Mouse (Mus musculus) heart, embryonic 15.5 days (tissue): ENCODE results near the gene Nup93. TPM values are rescaled to one million over a fixed set of nuclear protein-coding genes. Genes with fewer than 3 reads are reported as not detected.
A peak's percentile ranks its signal among the peaks of the same experiment; 100 is the strongest.

ENCODE experiments used
- ATAC-seq: fragments of 200-750 bp; cut with Nextera tagmentation; replicated peaks from 2 replicates; pipeline ENCODE4 v1.8.0; 2017; ENCODE audit warnings: low read depth, moderate TSS enrichment; ENCODE audit not compliant: insufficient number of reproducible peaks, insufficient read depth, low FRiP score
- H3K27ac ChIP-seq: fragments of 300-500 bp; sonication (generic); 2 replicates; pipeline ENCODE4 v1.5.1; 2015; ENCODE audit warnings: mild to moderate bottlenecking, inconsistent platforms
- H3K27me3 ChIP-seq: fragments of 300-500 bp; sonication (generic); 2 replicates; pipeline ENCODE4 v1.6.1; 2015; ENCODE audit warnings: inconsistent platforms
- H3K36me3 ChIP-seq: fragments of 300-500 bp; sonication (generic); 2 replicates; pipeline ENCODE4 v1.6.1; 2015; ENCODE audit warnings: mild to moderate bottlenecking, inconsistent platforms
- H3K4me1 ChIP-seq: fragments of 300-500 bp; sonication (generic); replicated peaks from 2 replicates; pipeline ENCODE4 v1.6.1; 2015; ENCODE audit warnings: inconsistent platforms
- H3K4me2 ChIP-seq: fragments of 300-500 bp; sonication (generic); 2 replicates; pipeline ENCODE4 v1.6.1; 2015; ENCODE audit warnings: inconsistent platforms, mild to moderate bottlenecking, moderate library complexity
- H3K4me3 ChIP-seq: fragments of 300-500 bp; sonication (generic); 2 replicates; pipeline ENCODE4 v1.5.1; 2015; ENCODE audit warnings: mild to moderate bottlenecking, inconsistent platforms
- H3K9ac ChIP-seq: fragments of 300-500 bp; sonication (generic); 2 replicates; pipeline ENCODE4 v1.6.1; 2015; ENCODE audit warnings: mild to moderate bottlenecking, inconsistent platforms
- H3K9me3 ChIP-seq: fragments of 300-500 bp; sonication (generic); replicated peaks from 2 replicates; pipeline ENCODE4 v1.6.1; 2016; ENCODE audit warnings: inconsistent platforms
- WGBS: fragments of 180-500 bp; shearing (Covaris S2); methylation state at CpG from one replicate; pipeline ENCODE4 v1.1.7; 2015; ENCODE audit warnings: mixed read lengths; 5-methylcytosine and 5-hydroxymethylcytosine counted together
- polyA plus RNA-seq: library from polyadenylated mRNA; unstranded; fragments of >200 nt; fragmentation: Nextera tagmentation; extraction: Ambion mirVana; gene quantifications from 2 replicates; pipeline ENCODE4 v1.2.1, GENCODE M21; 2015

The Nup93 gene
- polyA plus RNA-seq, 1 experiment from 2014 or later, result 51.6 TPM

DNA sequence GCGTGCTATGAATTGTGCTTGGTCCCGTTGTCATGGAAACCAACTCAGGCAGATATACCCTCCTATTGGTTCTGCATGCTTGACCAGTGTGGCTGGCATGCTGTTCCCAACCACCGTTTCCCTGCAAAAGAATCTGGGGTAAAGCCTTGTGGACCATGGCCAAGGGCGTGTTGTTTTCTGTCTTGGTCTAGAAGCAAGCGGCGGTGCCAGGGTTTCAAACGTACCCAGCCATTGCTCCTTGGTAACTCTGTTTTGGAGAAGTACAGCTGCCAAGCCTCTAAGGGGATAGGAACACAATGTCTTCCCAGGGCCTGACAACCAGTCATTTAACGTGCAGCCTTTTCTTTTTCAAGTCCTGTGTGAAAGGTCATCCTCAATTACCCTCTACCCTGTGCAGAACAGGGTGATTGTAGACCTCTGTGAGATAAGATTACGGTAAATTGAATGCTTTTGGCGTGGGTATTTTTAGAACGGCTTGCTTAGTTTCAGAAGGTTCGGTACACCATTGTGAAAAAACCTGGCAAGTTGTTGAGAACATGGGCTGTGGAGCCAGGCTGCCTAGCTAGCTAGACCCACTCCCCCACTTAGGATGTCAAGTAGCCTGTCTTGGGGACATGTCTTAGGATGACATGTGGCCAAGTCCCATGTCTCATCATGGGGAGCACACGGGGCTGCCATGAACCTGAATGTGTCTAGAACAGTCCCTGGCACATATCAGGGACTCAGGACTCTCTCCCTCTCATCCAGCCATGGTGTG lies 24.9 kb upstream of the Nup93 start:
- no peak overlapping the region for H3K9ac ChIP-seq
- H3K4me2 ChIP-seq, result no peak overlapping the region
- WGBS, result 55% methylated on average over 13 of the region's 13 CpGs
- ATAC-seq, result no peak
- no peaks in the 10 kb centered on the region for H3K36me3 ChIP-seq
- no peaks in the 10 kb centered on the region for H3K9me3 ChIP-seq
- H3K27me3 ChIP-seq, result peaks cover 27% of the 10 kb centered on the region
- H3K4me3 ChIP-seq, result no peak overlapping the region
- no peak overlapping the region for H3K27ac ChIP-seq
- H3K4me1 ChIP-seq, result peaks cover 32% of the 10 kb centered on the region

DNA sequence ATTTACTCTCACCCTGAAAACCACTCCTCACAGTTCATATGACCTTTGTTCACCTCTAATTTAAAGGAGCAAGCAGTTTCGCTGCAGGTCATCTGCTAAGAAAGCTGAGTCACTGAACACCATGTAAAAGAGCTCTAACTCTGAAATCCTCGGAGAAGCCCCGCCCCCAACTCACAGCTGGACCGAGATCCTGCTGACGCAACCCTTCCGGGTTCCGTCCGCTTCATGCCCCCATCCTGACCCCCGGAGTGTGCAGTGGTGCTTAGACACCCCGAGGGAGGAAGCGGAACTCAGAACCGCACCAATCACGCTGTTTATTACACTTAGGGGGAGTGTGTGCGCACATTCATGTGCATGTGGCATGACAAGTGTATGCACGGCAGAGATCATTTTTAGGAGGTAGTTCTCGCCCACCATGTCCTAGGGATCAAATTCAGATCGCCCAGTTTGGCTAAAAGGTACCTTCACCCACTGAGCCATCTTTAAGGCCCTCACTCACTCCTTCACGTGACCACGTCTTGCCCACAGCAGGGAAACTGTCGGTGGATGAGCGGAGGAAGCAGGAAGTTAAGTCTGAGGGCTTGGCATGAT lies 23.2 kb upstream of the Nup93 start:
- Histone ChIP-seq H3K36me3 (no peaks in the 10 kb centered on the region), H3K4me3 (peak overlapping the region; percentile 42), H3K9ac (peak overlapping the region; percentile 36; the same call in 1 of the 2 replicates), H3K4me2 (peak overlapping the region; percentile 66), H3K27ac (no peak overlapping the region), H3K9me3 (no peaks in the 10 kb centered on the region), H3K4me1 (peaks cover 32% of the 10 kb centered on the region), H3K27me3 (peaks cover 12% of the 10 kb centered on the region)
- ATAC-seq, result no peak; the same call in 1 of the 2 replicates
- 27% methylated on average over 21 of the region's 21 CpGs for WGBS

DNA sequence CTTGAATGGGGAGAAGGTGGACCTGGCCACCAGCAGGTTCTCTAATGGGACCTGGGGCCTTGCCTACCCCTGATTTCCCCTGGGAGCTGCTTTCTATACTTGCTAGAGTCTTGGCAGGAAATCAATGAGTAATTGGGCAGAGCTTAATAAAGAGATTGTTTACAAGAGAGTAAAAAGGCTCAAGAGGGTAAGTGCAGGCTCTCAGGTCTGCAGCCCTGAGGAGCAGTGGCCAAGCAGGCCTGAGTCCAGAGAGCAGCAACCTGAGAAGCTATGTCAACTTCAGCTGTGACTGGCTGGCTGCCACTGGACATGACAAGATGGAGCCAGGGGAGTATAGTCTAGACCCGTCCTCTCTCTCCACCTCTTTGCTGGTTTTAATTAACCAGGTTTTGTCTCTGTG lies 21.4 kb upstream of the Nup93 start:
- Histone ChIP-seq H3K27me3 (no peaks in the 10 kb centered on the region), H3K9me3 (no peaks in the 10 kb centered on the region), H3K27ac (no peak overlapping the region), H3K9ac (no peak overlapping the region), H3K4me3 (no peak overlapping the region), H3K36me3 (no peaks in the 10 kb centered on the region), H3K4me2 (no peak overlapping the region), H3K4me1 (peaks cover 18% of the 10 kb centered on the region)
- ATAC-seq, result no peak
- 72% methylated on average over 1 of the region's 1 CpGs for WGBS

DNA sequence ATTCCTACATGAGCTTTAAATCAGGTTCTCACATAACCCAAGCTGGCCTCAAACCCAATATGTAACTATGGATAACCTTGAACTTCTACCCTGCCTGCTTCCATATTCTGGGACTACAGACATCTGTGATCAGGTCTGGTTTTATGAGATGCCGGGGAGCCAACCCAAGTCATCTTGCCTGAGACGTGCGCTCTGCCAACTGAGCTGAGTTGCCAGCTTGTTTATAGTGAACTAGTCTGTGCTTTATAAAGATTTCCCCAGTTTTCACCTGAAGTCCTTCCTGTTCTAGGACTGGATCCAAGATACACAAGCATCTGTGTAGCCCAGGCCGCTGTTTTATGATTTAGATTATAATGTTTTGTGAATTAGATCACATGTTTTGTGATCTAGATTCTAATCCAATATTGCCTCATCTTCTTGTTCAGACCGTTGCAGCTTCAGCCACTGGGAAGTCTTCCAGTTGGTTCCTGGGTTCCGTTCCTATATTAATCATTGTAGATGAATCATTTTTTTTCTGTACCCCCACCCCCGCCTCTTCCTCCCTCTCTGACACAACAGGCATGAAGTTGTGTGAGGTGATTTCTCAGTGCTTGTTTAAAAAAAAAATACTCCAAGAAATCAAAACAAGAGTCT lies 19.7 kb upstream of the Nup93 start:
- Histone ChIP-seq H3K4me2 (no peak overlapping the region), H3K27ac (no peak overlapping the region), H3K9me3 (no peaks in the 10 kb centered on the region), H3K36me3 (no peaks in the 10 kb centered on the region), H3K4me3 (no peak overlapping the region), H3K27me3 (no peaks in the 10 kb centered on the region), H3K4me1 (peaks cover 12% of the 10 kb centered on the region), H3K9ac (no peak overlapping the region)
- ATAC-seq, result no peak
- 76% methylated on average over 7 of the region's 7 CpGs for WGBS

DNA sequence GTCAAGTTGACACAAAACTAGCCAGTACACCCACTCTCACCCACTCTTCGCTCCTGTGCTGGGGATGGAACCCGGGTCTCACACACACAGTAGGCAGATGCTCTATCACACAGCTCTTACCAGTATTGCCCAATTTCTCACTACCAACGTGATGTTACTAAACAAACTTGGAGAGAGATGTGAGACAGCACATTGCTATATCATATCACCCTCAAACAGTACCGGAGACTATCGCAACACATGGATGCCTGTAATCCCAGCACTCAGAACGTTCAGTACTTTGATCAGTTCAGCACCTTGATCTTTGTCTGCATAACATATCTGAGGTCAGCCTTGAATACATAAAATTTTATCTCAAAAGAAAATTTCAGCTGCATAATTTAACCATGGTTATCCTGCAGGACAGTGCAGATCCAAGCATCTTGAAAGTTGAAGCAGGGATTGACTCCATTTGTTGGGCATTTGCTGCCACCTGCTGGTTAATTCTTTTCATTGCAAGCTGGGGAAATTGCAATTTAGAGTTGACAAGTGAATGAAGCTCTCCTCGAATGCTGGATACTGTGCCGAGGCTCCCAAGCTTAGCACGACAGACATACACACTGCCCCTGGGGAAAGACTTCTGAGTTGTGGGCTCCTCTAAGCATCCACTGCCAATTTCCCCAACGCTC lies 15.0 kb upstream of the Nup93 start:
- H3K27ac ChIP-seq, result no peak overlapping the region
- H3K9me3 ChIP-seq, result no peaks in the 10 kb centered on the region
- WGBS, result 44% methylated on average over 10 of the region's 10 CpGs
- H3K27me3 ChIP-seq, result no peaks in the 10 kb centered on the region
- ATAC-seq, result 0 out of 2 replicates have a peak, but pooled peaks have one; percentile 43
- no peaks in the 10 kb centered on the region for H3K36me3 ChIP-seq
- no peak overlapping the region for H3K4me3 ChIP-seq
- peak overlapping the region; percentile 40; the same call in 1 of the 2 replicates for H3K4me2 ChIP-seq
- no peaks in the 10 kb centered on the region for H3K4me1 ChIP-seq
- no peak overlapping the region for H3K9ac ChIP-seq

DNA sequence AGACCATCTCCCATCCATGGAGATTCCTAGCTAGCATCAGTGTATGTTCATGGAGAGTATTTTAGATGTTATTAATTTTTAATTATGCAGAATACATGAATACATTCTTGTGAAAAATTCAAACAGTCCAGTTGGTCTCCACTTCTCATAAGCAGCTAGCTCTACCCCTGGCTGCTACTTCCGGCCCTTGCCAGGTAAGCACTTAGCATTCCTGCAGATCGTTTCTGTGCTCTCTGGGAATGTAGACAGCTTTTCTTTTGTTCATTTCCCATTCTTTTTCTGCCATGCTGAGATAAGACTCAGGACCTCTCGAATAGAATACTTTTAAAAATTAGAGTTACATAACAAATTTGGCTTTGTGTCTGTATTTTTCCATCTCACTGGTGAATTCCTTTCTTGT lies 10.3 kb upstream of the Nup93 start:
- H3K4me1 ChIP-seq, result peaks cover 11% of the 10 kb centered on the region; the same call in 1 of the 2 replicates
- 60% methylated on average over 3 of the region's 3 CpGs for WGBS
- no peak overlapping the region for H3K4me2 ChIP-seq
- H3K27ac ChIP-seq, result no peak overlapping the region
- ATAC-seq, result no peak
- H3K9me3 ChIP-seq, result no peaks in the 10 kb centered on the region
- no peaks in the 10 kb centered on the region for H3K36me3 ChIP-seq
- no peak overlapping the region for H3K9ac ChIP-seq
- no peak overlapping the region for H3K4me3 ChIP-seq
- no peaks in the 10 kb centered on the region for H3K27me3 ChIP-seq

DNA sequence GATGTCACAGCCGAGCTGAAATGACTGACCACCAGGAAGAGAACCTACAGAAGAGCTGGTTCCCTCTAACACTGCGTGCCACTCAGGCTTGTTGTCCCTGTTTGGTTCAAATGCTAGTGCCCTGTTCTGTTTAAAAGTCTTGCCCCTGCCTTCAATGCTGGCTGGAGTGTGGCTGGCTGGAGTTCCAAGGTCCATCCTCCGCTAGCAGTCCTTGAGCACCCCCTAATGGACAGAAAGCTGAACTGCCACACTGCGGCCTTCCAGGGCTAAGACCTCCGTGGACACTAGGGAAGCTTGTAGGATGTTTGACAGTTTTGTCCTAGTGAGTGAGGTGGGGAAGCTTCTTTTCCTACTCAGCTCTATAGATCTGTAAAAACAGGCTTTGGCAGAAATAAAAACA lies 8.6 kb upstream of the Nup93 start:
- Histone ChIP-seq H3K4me3 (no peak overlapping the region), H3K4me1 (peaks cover 15% of the 10 kb centered on the region; the same call in 1 of the 2 replicates), H3K4me2 (no peak overlapping the region), H3K9me3 (no peaks in the 10 kb centered on the region), H3K9ac (no peak overlapping the region), H3K36me3 (no peaks in the 10 kb centered on the region), H3K27me3 (no peaks in the 10 kb centered on the region), H3K27ac (no peak overlapping the region)
- 11% methylated on average over 5 of the region's 5 CpGs for WGBS
- no peak for ATAC-seq

DNA sequence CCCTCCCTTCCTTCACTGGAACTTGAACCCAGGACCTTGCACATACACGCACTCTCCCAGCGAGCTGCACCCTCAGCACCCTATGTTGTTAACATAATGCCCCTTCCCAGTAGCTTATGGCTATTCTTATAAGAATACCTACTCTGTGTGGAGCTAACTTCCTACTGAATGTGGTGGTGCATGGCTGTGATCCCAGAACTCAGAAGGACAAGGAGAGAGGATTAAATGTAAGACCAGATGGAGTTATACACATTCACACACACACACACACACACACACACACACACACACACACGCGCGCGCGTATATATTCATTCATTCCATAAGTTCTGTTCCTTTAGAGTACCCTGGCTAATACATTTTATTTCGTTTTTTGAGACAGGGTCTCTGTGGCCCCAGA lies 8.1 kb upstream of the Nup93 start:
- Histone ChIP-seq H3K9me3 (no peaks in the 10 kb centered on the region), H3K9ac (no peak overlapping the region), H3K4me3 (no peak overlapping the region), H3K27me3 (no peaks in the 10 kb centered on the region), H3K4me2 (no peak overlapping the region), H3K36me3 (no peaks in the 10 kb centered on the region), H3K4me1 (peaks cover 15% of the 10 kb centered on the region; the same call in 1 of the 2 replicates), H3K27ac (no peak overlapping the region)
- 77% methylated on average over 8 of the region's 8 CpGs for WGBS
- no peak for ATAC-seq

DNA sequence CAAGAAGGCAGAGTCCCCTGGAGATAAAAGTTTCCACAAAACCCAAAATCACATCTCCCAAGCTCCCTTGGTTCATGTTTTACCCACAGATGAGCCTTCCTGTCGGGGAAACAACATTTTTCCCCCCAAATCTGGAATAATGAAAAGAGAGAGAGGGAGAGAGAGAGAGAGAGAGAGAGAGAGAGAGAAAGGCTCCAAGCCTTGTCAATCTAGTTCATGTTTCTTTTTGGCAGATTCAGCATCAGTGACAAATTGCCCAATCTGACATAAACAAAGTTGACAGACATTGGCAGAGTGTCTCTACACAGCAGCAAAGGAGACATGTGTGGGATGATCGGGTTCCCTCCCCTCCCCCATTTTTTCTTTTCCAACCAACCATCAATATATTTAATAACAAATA lies 6.9 kb upstream of the Nup93 start:
- Histone ChIP-seq H3K9me3 (no peaks in the 10 kb centered on the region), H3K4me2 (no peak overlapping the region), H3K36me3 (no peaks in the 10 kb centered on the region), H3K27ac (no peak overlapping the region), H3K4me1 (peaks cover 15% of the 10 kb centered on the region; the same call in 1 of the 2 replicates), H3K9ac (no peak overlapping the region), H3K27me3 (no peaks in the 10 kb centered on the region), H3K4me3 (no peak overlapping the region)
- ATAC-seq, result no peak
- 64% methylated on average over 2 of the region's 2 CpGs for WGBS

DNA sequence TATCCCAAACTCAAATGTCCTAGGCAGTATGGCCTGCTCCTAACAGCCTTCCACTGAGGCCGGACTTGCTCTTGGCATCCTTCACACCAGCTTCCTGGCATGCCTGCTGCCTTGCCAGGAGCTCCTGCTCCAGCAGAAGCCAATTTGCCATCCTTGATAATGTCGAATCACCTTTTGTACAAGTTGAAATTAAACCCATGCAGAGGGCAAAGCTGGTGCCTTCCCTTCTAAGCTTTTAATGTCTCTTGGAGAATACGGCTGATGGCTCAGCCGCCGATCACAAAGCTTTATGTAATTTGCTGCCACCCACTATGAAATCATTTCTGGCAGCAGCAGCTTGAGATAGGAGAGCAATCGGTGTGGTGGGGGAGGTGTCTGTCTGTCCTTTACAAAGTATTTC lies 4.7 kb upstream of the Nup93 start:
- Histone ChIP-seq H3K9ac (no peak overlapping the region), H3K36me3 (no peaks in the 10 kb centered on the region), H3K9me3 (no peaks in the 10 kb centered on the region), H3K4me2 (peak overlapping the region; percentile 21; the same call in 1 of the 2 replicates), H3K27me3 (no peaks in the 10 kb centered on the region), H3K4me3 (no peak overlapping the region), H3K4me1 (peaks cover 20% of the 10 kb centered on the region), H3K27ac (no peak overlapping the region)
- ATAC-seq, result no peak
- 46% methylated on average over 6 of the region's 6 CpGs for WGBS

DNA sequence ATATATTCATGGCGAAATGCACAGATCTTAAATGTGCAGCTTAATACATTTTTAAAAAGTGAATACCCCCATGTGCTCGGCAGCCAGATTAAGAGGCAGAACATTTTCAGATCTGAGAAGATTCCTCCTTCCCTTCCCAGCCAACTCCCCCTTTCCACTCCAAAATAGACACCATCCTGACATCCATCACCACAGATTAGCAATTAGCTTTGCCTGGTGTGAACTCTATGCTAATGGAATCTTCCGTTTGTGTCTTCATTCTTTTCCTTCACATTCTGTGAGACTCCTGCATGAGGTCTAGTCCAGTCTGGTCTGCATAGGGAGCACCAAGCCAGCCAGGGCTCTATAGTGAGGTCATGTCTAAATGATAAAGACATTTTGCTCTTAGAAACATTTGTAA lies 4.1 kb upstream of the Nup93 start:
- Histone ChIP-seq H3K4me3 (no peak overlapping the region), H3K36me3 (no peaks in the 10 kb centered on the region), H3K27ac (no peak overlapping the region), H3K9me3 (no peaks in the 10 kb centered on the region), H3K27me3 (no peaks in the 10 kb centered on the region), H3K9ac (no peak overlapping the region), H3K4me2 (no peak overlapping the region), H3K4me1 (peaks cover 19% of the 10 kb centered on the region)
- ATAC-seq, result no peak
- WGBS, result 63% methylated on average over 3 of the region's 3 CpGs
